Mouse (Mus musculus) brain, embryonic 18.5 days (tissue): ENCODE measurements around the gene Gm10037.
A peak's percentile ranks its signal among the peaks of the same experiment; 100 is the strongest.
"Not testable (repeated sequence)": the region's sequence is repeated elsewhere in the genome, so short reads cannot be mapped to it uniquely, and the experiment has no call there.

Experiments
- DNase-seq: peaks from one replicate; pipeline ENCODE4 v3.0.0-alpha.2; 2012; ENCODE audit warnings: low read depth, low spot score

Gene Gm10037

GRCm38 (mm10) chr13:67830911-67831336 is at the start of gene Gm10037:
TSS of gene Gm10037 (plus strand) at chr13:67831106.
- peak; percentile 43 for DNase-seq

GRCm38 (mm10) chr13:67791921-67792455 is 38.9 kb upstream of the Gm10037 start:
- no peak for DNase-seq

- DNase-seq, result no peak
Observed at GRCm38 (mm10) chr13:67798618-67799017, 32.3 kb upstream of the Gm10037 start.

- DNase-seq, result not testable (repeated sequence)
Observed at GRCm38 (mm10) chr13:67799151-67799550, 31.8 kb upstream of the Gm10037 start.

- DNase-seq, result no peak
Observed at GRCm38 (mm10) chr13:67811651-67812210, 19.2 kb upstream of the Gm10037 start.

- no peak for DNase-seq
Observed at GRCm38 (mm10) chr13:67812961-67813709, 17.8 kb upstream of the Gm10037 start.

GRCm38 (mm10) chr13:67813710-67814660 is 16.9 kb upstream of the Gm10037 start, which contains the start of gene Zfp273:
TSS of gene Zfp273 (plus strand) at chr13:67813740.
- peak; percentile 79 for DNase-seq

GRCm38 (mm10) chr13:67818636-67819035 is 12.3 kb upstream of the Gm10037 start:
- DNase-seq, result no peak

- DNase-seq, result not testable (repeated sequence)
Observed at GRCm38 (mm10) chr13:67833137-67833536, 2.2 kb downstream of the Gm10037 start.

GRCm38 (mm10) chr13:67843775-67844118 is 12.8 kb downstream of the Gm10037 start:
- DNase-seq, result no peak

- DNase-seq, result peak; percentile 56
Observed at GRCm38 (mm10) chr13:67844119-67844852, 13.4 kb downstream of the Gm10037 start.

- no peak for DNase-seq
Observed at GRCm38 (mm10) chr13:67844853-67845194, 13.9 kb downstream of the Gm10037 start.

GRCm38 (mm10) chr13:67850361-67850760 is 19.5 kb downstream of the Gm10037 start:
- DNase-seq, result no peak

- DNase-seq, result no peak
Observed at GRCm38 (mm10) chr13:67853130-67853529, 22.2 kb downstream of the Gm10037 start.

GRCm38 (mm10) chr13:67853983-67854382 is 23.1 kb downstream of the Gm10037 start:
- no peak for DNase-seq

GRCm38 (mm10) chr13:67857317-67857716 is 26.4 kb downstream of the Gm10037 start:
- DNase-seq, result no peak

- no peak for DNase-seq
Observed at GRCm38 (mm10) chr13:67862508-67862907, 31.6 kb downstream of the Gm10037 start.

- no peak for DNase-seq
Observed at GRCm38 (mm10) chr13:67863026-67863425, 32.1 kb downstream of the Gm10037 start, which contains the start of gene BC048507. TSS of gene BC048507 (plus strand) at chr13:67863326.

GRCm38 (mm10) chr13:67864764-67865350 is 34.0 kb downstream of the Gm10037 start:
- no peak for DNase-seq

GRCm38 (mm10) chr13:67867899-67868298 is 37.0 kb downstream of the Gm10037 start:
- no peak for DNase-seq
